Mouse (Mus musculus) adrenal gland (tissue): Measurements from ENCODE around the gene Igf2bp1.

Source experiments
- microRNA-seq, 2 experiments: library from miRNA; unstranded; fragments of <30 nt; microRNA quantifications; one replicate each; pipeline ENCODE4; 2019

Igf2bp1 gene

Small RNAs within 50 kb of the gene (microRNA-seq; reads per million reads assigned to microRNA genes)
- 0 reads per million in 2 experiments for gene Mir3063
